Mouse (Mus musculus) thymus, postnatal 4 days (tissue): Measurements from ENCODE around the gene Vmn2r105.

Experiments used
- DNase-seq: peaks from one replicate; pipeline ENCODE4 v3.0.0; 2021

The Vmn2r105 gene

GRCm38 (mm10) chr17:20234952-20235351 is at the start of gene Vmn2r105:
Vmn2r105 (minus strand) TSS chr17:20235052.
- DNase-seq = no peak

DNA sequence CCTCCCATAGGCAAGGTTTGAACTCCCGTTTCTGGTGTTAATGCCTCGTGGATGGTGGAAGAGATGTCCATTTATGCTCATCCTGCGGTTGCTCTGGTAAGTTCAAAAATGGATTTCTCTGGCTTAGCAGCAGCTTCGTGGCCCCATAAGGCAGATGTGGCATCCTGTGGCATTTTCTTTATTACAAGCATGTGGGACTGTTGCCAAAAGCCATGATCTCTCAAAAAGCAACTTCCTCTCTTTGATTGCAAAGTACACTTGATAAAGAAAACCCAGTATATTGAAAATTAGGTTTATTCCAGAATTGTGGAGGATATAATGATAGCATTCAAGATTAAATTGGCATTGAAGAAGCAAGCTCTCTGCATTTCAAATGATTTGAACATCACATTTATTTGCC is 20.7 kb upstream of the Vmn2r105 start:
- no peak for DNase-seq

DNA sequence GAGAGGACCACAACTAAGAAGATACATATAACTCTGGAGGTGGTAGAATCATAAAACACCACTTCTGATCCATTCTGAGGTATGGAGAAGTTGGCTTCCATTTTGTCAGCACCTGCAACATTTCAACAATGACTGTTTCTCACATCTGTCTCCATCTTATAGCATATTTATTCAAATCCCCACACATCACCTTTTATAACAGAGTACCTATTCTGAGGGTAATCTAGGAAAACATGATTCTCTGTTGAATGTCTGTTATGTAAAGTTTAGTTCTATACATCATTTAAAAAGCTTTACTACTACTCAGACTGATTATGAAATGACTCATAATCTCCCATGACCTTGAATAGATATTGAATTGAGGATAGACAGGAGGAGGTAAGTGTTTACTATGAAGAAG is 51.9 kb downstream of the Vmn2r105 start, which contains the start of gene Fpr-rs6:
Gene Fpr-rs6 (minus strand): TSS at position 101 of the 400 bp plus-strand sequence.
- DNase-seq = no peak
